Mouse (Mus musculus) liver, postnatal 0 days (tissue): ENCODE results near the gene M6pr. TPM values are rescaled to one million over a fixed set of nuclear protein-coding genes. Genes with fewer than 3 reads are reported as not detected.

Source experiments
- ATAC-seq: fragments of 200-750 bp; cut with Nextera tagmentation; 2 replicates; pipeline ENCODE4 v1.8.0; 2017; ENCODE audit warnings: mild to moderate bottlenecking, moderate library complexity
- DNase-seq: peaks from one replicate; pipeline ENCODE4 v3.0.0-alpha.2; 2016
- H3K27ac ChIP-seq: fragments of 300-500 bp; sonication (generic); 2 replicates; pipeline ENCODE4 v1.5.1; 2014; ENCODE audit warnings: antibody characterized with exemption, moderate library complexity, mild to moderate bottlenecking, low read depth
- H3K27me3 ChIP-seq: fragments of 300-500 bp; sonication (generic); 2 replicates; pipeline ENCODE4 v1.6.1; 2014; ENCODE audit warnings: low read length, control low read depth, mixed read lengths; ENCODE audit not compliant: insufficient read depth
- H3K36me3 ChIP-seq: fragments of 300-500 bp; sonication (generic); replicated peaks from 2 replicates; pipeline ENCODE4 v1.6.1; 2014; ENCODE audit warnings: mild to moderate bottlenecking, control low read depth, low read length, moderate library complexity, mixed read lengths; ENCODE audit not compliant: insufficient read depth
- H3K4me1 ChIP-seq: fragments of 300-500 bp; sonication (generic); 2 replicates; pipeline ENCODE4 v1.6.1; 2014; ENCODE audit warnings: antibody characterized with exemption, mild to moderate bottlenecking, control low read depth; ENCODE audit not compliant: insufficient read depth
- H3K4me2 ChIP-seq: fragments of 300-500 bp; sonication (generic); 2 replicates; pipeline ENCODE4 v1.6.1; 2014; ENCODE audit warnings: low read depth, mild to moderate bottlenecking, low read length, moderate library complexity, mixed read lengths
- H3K4me3 ChIP-seq: fragments of 300-500 bp; sonication (generic); 2 replicates; pipeline ENCODE4 v1.5.1; 2014; ENCODE audit warnings: low read depth, low read length
- H3K9ac ChIP-seq: fragments of 300-500 bp; sonication (generic); replicated peaks from 2 replicates; pipeline ENCODE4 v1.6.1; 2014; ENCODE audit warnings: mild to moderate bottlenecking, moderate library complexity
- H3K9me3 ChIP-seq: fragments of 300-500 bp; sonication (generic); 2 replicates; pipeline ENCODE4 v1.6.1; 2016; ENCODE audit warnings: mild to moderate bottlenecking, control low read depth, low read length, mixed read lengths
- CTCF ChIP-seq: sonication (generic); IDR thresholded peaks from 2 replicates; pipeline ENCODE4 v1.5.1; 2016; ENCODE audit warnings: antibody characterized with exemption, low read depth
- EP300 ChIP-seq: IDR thresholded peaks from 2 replicates; pipeline ENCODE4 v1.6.1; 2016; ENCODE audit warnings: antibody characterized with exemption, low read depth, mild to moderate bottlenecking
- WGBS: fragments of 180-500 bp; shearing (Covaris S2); extraction: QIAGEN DNeasy Blood & Tissue Kit; methylation state at CpG from one replicate; pipeline ENCODE4 v1.1.7; 2014; ENCODE audit not compliant: insufficient replicate concordance; 5-methylcytosine and 5-hydroxymethylcytosine counted together
- polyA plus RNA-seq: library from polyadenylated mRNA; unstranded; fragments of >200 nt; fragmentation: Nextera tagmentation; extraction: Ambion mirVana; gene quantifications from 2 replicates; pipeline ENCODE4 v1.2.1, GENCODE M21; 2015

The M6pr gene
- polyA plus RNA-seq, 1 experiment from 2014 or later, result 80.3 TPM

- no peak for ATAC-seq
- Histone ChIP-seq H3K4me2 (no peak overlapping the region), H3K27me3 (no peaks in the 10 kb centered on the region), H3K9ac (no peak overlapping the region), H3K27ac (no peak overlapping the region), H3K36me3 (peaks cover 3% of the 10 kb centered on the region; the same call in 1 of the 2 replicates), H3K9me3 (no peaks in the 10 kb centered on the region), H3K4me1 (peaks cover 4% of the 10 kb centered on the region; the same call in 1 of the 2 replicates), H3K4me3 (no peak overlapping the region)
- TF ChIP-seq CTCF, result no peak
- TF ChIP-seq EP300, result no peak
- WGBS, result 73% methylated on average over 6 of the region's 6 CpGs
- DNase-seq, result no peak
Observed at GRCm38 (mm10) chr6:122337546-122337945, 29.0 kb downstream of the M6pr start.

- H3K4me2 ChIP-seq, result peak overlapping the region; percentile 73
- H3K9me3 ChIP-seq, result no peaks in the 10 kb centered on the region
- DNase-seq (peak; percentile 77), ATAC-seq (peak; percentile 82)
- TF ChIP-seq EP300, result no peak
- TF ChIP-seq CTCF, result no peak
- peak overlapping the region; percentile 68 for H3K27ac ChIP-seq
- H3K4me3 ChIP-seq, result peak overlapping the region; percentile 64
- peaks cover 4% of the 10 kb centered on the region; the same call in 1 of the 2 replicates for H3K4me1 ChIP-seq
- H3K27me3 ChIP-seq, result no peaks in the 10 kb centered on the region
- H3K9ac ChIP-seq, result peak overlapping the region; percentile 63
- no peaks in the 10 kb centered on the region for H3K36me3 ChIP-seq
- 1% methylated on average over 47 of the region's 51 CpGs for WGBS
Observed at GRCm38 (mm10) chr6:122339047-122339647, 30.6 kb downstream of the M6pr start.

- peak overlapping the region; percentile 64 for H3K4me3 ChIP-seq
- WGBS, result 0% methylated on average over 19 of the region's 71 CpGs
- peak; percentile 88 for DNase-seq
- no peaks in the 10 kb centered on the region for H3K27me3 ChIP-seq
- peak overlapping the region; percentile 73 for H3K4me2 ChIP-seq
- H3K9ac ChIP-seq, result peak overlapping the region; percentile 63
- no peaks in the 10 kb centered on the region for H3K36me3 ChIP-seq
- ATAC-seq, result peak; percentile 92
- no peaks in the 10 kb centered on the region for H3K9me3 ChIP-seq
- peaks cover 4% of the 10 kb centered on the region; the same call in 1 of the 2 replicates for H3K4me1 ChIP-seq
- TF ChIP-seq CTCF, result peak; percentile 29
- TF ChIP-seq EP300, result no peak
- H3K27ac ChIP-seq, result peak overlapping the region; percentile 68
Observed at GRCm38 (mm10) chr6:122339648-122340341, 31.3 kb downstream of the M6pr start.

- peak within 1 kb of the TSS; percentile 63 for H3K9ac ChIP-seq
- H3K4me2 ChIP-seq, result peak within 1 kb of the TSS; percentile 73
- H3K27me3 ChIP-seq, result no peaks in the 10 kb centered on the region
- H3K36me3 ChIP-seq, result no peaks in the 10 kb centered on the region
- peak within 1 kb of the TSS; percentile 64 for H3K4me3 ChIP-seq
- no peak for TF ChIP-seq CTCF
- TF ChIP-seq EP300, result no peak
- 0 out of 2 replicates have a peak, but pooled peaks cover 4% of the 10 kb centered on the region for H3K4me1 ChIP-seq
- DNase-seq (no peak), ATAC-seq (no peak)
- 4% methylated on average over 17 of the region's 17 CpGs for WGBS
- H3K27ac ChIP-seq, result peak within 1 kb of the TSS; percentile 68
- H3K9me3 ChIP-seq, result no peaks in the 10 kb centered on the region
Observed at GRCm38 (mm10) chr6:122340349-122341000, 32.0 kb downstream of the M6pr start, which contains the start of gene Phc1. Gene Phc1 (minus strand): TSS chr6:122340561.

GRCm38 (mm10) chr6:122341038-122341810 is 32.7 kb downstream of the M6pr start:
- WGBS, result 66% methylated on average over 7 of the region's 7 CpGs
- TF ChIP-seq EP300, result no peak
- no peak for TF ChIP-seq CTCF
- no peaks in the 10 kb centered on the region for H3K9me3 ChIP-seq
- H3K4me1 ChIP-seq, result 0 out of 2 replicates have a peak, but pooled peaks cover 4% of the 10 kb centered on the region
- DNase-seq (no peak), ATAC-seq (no peak)
- H3K9ac ChIP-seq, result no peak overlapping the region
- no peaks in the 10 kb centered on the region for H3K36me3 ChIP-seq
- H3K4me3 ChIP-seq, result no peak overlapping the region
- no peaks in the 10 kb centered on the region for H3K27me3 ChIP-seq
- H3K27ac ChIP-seq, result no peak overlapping the region
- no peak overlapping the region for H3K4me2 ChIP-seq
